Mouse (Mus musculus): Measurements from ENCODE around the gene Actn3. TPM values are rescaled to one million over a fixed set of nuclear protein-coding genes. Genes with fewer than 3 reads are reported as not detected.
"Not testable (repeated sequence)": the region's sequence is repeated elsewhere in the genome, so short reads cannot be mapped to it uniquely, and the experiment has no call there.

The Actn3 gene
- polyA plus RNA-seq, 1 experiment from 2014 or later = 6.0 TPM

DNA sequence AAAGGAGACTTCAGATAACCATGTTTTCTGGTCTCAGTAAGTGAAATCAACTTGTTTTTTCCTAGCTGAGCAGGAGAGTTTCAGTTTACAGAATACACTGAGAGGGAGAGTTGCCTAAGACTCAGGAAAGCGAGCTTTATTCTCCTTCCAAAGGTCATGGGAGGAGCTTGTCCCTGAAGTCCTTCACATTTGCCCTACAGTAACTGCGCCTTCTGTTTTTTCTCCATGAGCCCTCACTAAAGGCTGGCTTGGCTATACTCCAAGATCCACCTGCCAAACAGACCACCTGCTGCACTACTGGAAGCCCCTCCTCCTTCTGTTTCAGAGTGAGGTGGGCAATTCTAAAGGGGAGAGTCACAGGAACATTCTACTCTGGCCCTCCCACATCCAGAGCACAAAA lies 41.6 kb downstream of the Actn3 start:
- Histone ChIP-seq H3K36me3 (peaks cover 17% of the 10 kb centered on the region), H3K9me3 (no peaks in the 10 kb centered on the region), H3K9ac (no peak overlapping the region), H3K4me3 (no peak overlapping the region), H3K27ac (no peak overlapping the region), H3K27me3 (peaks cover 17% of the 10 kb centered on the region), H3K4me2 (replicated peaks) (no peak overlapping the region), H3K4me1 (peaks cover 18% of the 10 kb centered on the region)
- no peak for ATAC-seq (ENCODE audit: insufficient number of reproducible peaks, insufficient read depth, low FRiP score, low TSS enrichment)
- 80% methylated on average over 2 of the region's 2 CpGs for WGBS

DNA sequence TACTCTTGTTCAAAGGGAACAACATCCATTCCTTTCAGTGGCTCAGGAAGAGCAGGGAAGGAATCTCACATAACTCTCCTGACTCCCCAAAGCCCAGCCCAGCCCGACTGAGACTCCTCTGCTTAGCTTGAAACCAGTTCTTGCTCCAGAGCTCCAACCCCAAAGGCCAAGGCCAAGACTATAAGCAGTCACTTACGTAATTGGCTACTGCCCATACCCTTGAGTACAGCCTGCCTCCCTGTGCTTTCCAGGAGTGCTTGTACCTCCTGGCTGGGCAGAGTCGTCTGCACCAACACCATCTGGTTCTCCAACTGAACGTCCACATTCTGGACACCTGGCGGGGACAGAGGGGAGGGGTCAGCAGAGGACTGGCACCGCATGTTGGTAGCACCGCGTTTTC lies 43.7 kb downstream of the Actn3 start:
- ATAC-seq (ENCODE audit: insufficient number of reproducible peaks, insufficient read depth, low FRiP score, low TSS enrichment) = no peak
- no peak overlapping the region for H3K4me3 ChIP-seq
- no peak overlapping the region for H3K27ac ChIP-seq
- peaks cover 24% of the 10 kb centered on the region for H3K36me3 ChIP-seq
- H3K9ac ChIP-seq = no peak overlapping the region
- no peaks in the 10 kb centered on the region for H3K9me3 ChIP-seq
- H3K4me1 ChIP-seq = peaks cover 13% of the 10 kb centered on the region
- no peaks in the 10 kb centered on the region for H3K27me3 ChIP-seq
- H3K4me2 ChIP-seq (replicated peaks) = no peak overlapping the region
- WGBS = 83% methylated on average over 8 of the region's 8 CpGs

DNA sequence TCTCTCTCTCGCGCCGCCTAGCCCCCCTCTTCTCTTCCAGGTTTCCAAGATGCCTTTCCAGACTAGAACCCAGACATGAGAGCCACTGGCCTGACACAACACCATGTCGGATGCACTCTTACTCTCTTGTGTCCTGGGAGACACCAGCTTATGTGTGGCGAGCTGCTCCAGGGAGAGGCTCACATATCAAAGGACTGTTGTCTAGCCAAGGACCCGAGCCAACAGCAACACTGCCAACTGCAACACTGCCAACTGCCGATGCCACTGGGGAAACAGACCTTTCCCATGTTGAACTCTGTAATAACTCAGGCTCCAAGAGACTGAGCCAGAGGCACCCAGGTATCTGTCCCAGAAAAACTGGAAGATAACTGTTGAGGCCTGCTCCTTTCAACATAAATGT lies 48.6 kb downstream of the Actn3 start:
- Histone ChIP-seq H3K4me2 (replicated peaks) (no peak overlapping the region), H3K9me3 (no peaks in the 10 kb centered on the region; the same call in 1 of the 2 replicates), H3K4me3 (no peak overlapping the region), H3K36me3 (peaks cover 43% of the 10 kb centered on the region), H3K27me3 (no peaks in the 10 kb centered on the region), H3K4me1 (0 out of 2 replicates have a peak, but pooled peaks cover 4% of the 10 kb centered on the region), H3K27ac (no peak overlapping the region), H3K9ac (no peak overlapping the region)
- WGBS = 60% methylated on average over 7 of the region's 7 CpGs
- no peak for ATAC-seq (ENCODE audit: insufficient number of reproducible peaks, insufficient read depth, low FRiP score, low TSS enrichment)

DNA sequence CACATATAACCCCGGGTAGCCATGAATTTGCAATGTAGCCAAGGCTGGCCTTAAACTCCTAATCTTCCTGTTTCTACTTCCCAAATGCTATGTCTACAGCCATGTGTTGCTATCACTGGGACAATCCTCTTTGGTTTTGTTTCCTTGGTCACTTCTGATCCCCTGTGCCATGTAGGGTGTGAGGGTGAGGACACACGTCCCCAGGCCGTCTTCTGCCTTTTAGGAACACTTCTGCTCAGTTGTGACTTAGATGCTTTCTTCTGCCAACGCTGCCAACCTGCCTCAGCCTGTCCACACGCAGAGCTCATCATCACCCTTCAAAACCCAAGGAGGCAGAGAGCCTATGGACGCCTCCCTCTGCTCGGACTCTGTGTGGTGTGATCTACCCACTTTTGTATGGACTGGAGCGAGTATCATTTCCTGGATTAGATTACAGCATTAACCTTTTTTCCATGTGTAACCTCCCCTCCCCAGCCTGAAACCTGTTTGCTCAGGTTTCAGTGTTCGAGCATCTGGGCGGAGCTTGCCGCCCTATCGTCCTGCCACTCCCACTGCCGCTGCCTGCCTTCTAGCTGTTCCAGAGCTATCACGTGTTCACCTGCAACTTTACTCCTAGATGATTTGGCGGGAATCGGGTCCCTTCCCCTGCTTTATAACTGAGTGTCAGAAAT lies 49.1 kb downstream of the Actn3 start:
- Histone ChIP-seq H3K4me3 (no peak overlapping the region), H3K4me2 (replicated peaks) (no peak overlapping the region), H3K27me3 (no peaks in the 10 kb centered on the region), H3K9ac (no peak overlapping the region), H3K27ac (no peak overlapping the region), H3K36me3 (peaks cover 45% of the 10 kb centered on the region), H3K9me3 (no peaks in the 10 kb centered on the region; the same call in 1 of the 2 replicates), H3K4me1 (0 out of 2 replicates have a peak, but pooled peaks cover 4% of the 10 kb centered on the region)
- 45% methylated on average over 16 of the region's 16 CpGs for WGBS
- ATAC-seq (ENCODE audit: insufficient number of reproducible peaks, insufficient read depth, low FRiP score, low TSS enrichment) = no peak

DNA sequence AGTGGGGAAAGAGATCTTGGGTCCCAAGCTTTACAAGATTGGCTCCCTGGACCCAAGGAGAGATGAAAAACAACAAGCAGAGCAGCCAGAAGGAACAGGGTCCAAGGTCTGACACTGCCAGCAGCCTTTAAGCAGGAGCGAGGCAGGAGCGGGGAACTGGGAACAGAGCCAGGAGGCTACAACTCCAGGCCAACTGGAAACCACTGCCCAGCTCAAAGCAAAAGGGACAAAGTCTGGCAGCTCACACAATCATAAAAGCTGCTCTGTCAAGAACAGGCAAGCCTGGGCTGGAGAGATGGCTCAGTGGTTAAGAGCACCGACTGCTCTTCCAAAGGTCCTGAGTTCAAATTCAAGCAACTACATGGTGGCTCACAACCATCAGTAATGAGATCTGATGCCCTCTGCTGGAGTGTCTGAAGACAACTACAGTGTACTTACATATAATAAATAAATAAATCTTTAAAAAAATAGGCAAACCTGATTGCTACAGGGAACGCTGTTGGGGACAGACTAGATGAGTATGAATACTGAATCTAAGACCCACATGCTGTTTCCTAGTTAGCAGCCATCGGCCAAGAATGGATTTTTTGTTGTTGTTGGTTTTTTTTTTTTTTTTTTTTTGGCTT lies 56.9 kb downstream of the Actn3 start:
- Histone ChIP-seq H3K4me3 (no peak overlapping the region), H3K4me1 (no peaks in the 10 kb centered on the region), H3K9ac (no peak overlapping the region), H3K27me3 (no peaks in the 10 kb centered on the region), H3K36me3 (peaks cover 16% of the 10 kb centered on the region), H3K27ac (no peak overlapping the region), H3K9me3 (no peaks in the 10 kb centered on the region; the same call in 1 of the 2 replicates), H3K4me2 (replicated peaks) (no peak overlapping the region)
- ATAC-seq (ENCODE audit: insufficient number of reproducible peaks, insufficient read depth, low FRiP score, low TSS enrichment) = no peak
- WGBS = 85% methylated on average over 5 of the region's 5 CpGs

DNA sequence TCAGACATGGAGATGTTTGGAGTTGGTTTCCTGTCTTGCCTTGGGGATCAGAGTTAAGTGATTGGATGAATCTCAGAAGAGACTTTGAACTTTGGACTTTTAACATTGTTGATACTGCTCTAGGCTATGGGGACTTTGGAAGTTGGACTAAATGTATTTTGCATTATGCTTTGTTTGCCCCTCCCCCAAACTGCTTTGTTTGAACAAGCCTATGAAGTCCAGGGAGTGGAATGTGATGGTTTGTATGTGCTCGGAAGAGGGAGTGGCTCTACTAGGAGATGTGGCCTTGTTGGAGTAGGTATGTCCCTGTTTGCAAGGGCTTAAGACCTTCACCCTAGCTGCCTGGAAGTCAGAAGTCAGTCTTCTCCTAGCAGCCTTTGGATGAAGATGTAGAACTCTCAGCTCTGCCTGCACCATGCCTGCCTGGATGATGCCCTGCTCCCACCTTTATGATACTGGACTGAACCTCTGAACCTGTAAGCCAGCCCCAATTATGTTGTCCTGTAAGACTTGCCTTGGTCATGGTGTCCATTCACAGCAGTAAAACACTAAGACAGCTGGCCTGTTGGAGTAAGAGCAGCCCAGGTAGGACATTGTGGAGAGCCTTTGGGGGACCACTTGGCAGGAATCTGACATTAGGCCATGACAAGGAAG lies 60.4 kb downstream of the Actn3 start:
- no peak for ATAC-seq (ENCODE audit: insufficient number of reproducible peaks, insufficient read depth, low FRiP score, low TSS enrichment)
- H3K9me3 ChIP-seq = no peaks in the 10 kb centered on the region
- H3K9ac ChIP-seq = no peak overlapping the region
- H3K27me3 ChIP-seq = no peaks in the 10 kb centered on the region
- no peaks in the 10 kb centered on the region for H3K36me3 ChIP-seq
- no peak overlapping the region for H3K4me2 ChIP-seq (replicated peaks)
- H3K27ac ChIP-seq = no peak overlapping the region
- H3K4me3 ChIP-seq = no peak overlapping the region
- no peaks in the 10 kb centered on the region for H3K4me1 ChIP-seq
- 70% methylated on average over 1 of the region's 1 CpGs for WGBS

DNA sequence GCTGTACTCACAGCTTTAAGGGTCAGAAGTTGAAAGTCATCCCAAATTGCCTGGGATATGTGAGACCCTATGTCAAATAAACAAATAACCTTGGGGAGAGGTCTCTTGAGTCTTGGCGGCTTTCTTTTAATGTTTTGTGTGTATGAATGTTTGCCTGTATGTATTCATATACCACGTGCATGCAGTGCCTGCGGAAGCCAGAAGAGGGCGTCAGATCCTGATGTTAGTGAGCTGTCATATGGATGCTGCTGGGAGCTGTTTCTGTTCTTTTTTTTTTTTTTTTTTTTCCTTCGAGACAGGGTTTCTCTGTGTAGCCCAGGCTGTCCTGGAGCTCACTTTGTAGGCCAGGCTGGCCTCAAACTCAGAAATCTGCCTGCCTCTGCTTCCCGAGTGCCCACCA lies 64.7 kb downstream of the Actn3 start:
- WGBS = 76% methylated on average over 5 of the region's 6 CpGs
- no peaks in the 10 kb centered on the region for H3K9me3 ChIP-seq
- no peak overlapping the region for H3K4me2 ChIP-seq (replicated peaks)
- H3K27me3 ChIP-seq = no peaks in the 10 kb centered on the region
- H3K36me3 ChIP-seq = no peaks in the 10 kb centered on the region
- H3K4me3 ChIP-seq = no peak overlapping the region
- no peak overlapping the region for H3K27ac ChIP-seq
- H3K4me1 ChIP-seq = peaks cover 19% of the 10 kb centered on the region
- no peak for ATAC-seq (ENCODE audit: insufficient number of reproducible peaks, insufficient read depth, low FRiP score, low TSS enrichment)
- no peak overlapping the region for H3K9ac ChIP-seq

DNA sequence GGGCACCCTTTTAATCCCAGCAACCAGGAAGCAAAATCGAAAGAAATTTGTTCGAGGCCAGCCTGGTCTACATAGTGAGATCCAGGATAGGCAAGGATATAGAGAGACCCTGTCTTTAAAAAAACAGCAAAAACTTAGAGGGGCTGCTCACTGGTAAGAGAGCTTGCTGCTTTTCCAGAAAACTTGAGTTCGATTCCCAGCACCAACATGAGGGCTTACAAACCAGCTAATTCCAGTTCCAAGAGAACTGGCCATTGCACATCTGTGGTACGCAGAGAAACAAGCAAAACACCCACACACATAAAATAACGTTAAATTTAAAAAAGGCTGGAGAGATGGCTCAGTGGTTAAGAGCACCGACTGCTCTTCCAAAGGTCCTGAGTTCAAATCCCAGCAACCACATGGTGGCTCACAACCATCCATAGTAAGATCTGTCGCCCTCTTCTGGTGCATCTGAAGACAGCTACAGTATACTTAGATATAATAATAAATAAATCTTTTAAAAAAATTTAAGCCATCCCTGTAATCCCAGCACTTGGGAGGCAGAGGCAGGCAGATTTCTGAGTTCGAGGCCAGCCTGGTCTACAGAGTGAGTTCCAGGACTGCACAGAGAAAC lies 65.3 kb downstream of the Actn3 start:
- peak overlapping the region; percentile 89 for H3K4me2 ChIP-seq (replicated peaks)
- WGBS = 76% methylated on average over 8 of the region's 8 CpGs
- H3K27me3 ChIP-seq; H3K9me3 ChIP-seq; H3K36me3 ChIP-seq; ATAC-seq (ENCODE audit: insufficient number of reproducible peaks, insufficient read depth, low FRiP score, low TSS enrichment): not testable (repeated sequence)
- peaks cover 25% of the 10 kb centered on the region for H3K4me1 ChIP-seq
- peak overlapping the region; percentile 75 for H3K9ac ChIP-seq
- peak overlapping the region; percentile 92 for H3K4me3 ChIP-seq
- peak overlapping the region; percentile 94 for H3K27ac ChIP-seq

DNA sequence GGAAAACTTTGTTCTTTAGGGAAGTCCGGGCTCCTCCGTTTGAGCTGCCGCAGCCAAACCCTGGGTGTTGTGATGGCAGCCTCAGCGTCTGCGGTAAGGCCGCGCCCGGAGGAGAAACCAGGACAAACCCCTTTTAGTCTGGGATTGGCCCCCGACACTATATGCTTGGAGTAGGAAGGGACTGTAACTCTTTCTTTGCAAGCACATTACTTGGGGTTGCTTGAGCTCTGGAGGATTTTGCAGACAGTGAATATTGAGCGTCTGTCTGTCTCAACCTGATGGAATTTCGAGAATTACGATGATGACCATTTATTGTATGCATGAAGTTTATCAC lies 65.8 kb downstream of the Actn3 start:
- Histone ChIP-seq H3K27me3 (no peaks in the 10 kb centered on the region), H3K4me3 (peak overlapping the region; percentile 92), H3K9me3 (no peaks in the 10 kb centered on the region), H3K27ac (peak overlapping the region; percentile 94), H3K4me1 (peaks cover 25% of the 10 kb centered on the region), H3K4me2 (replicated peaks) (peak overlapping the region; percentile 89), H3K9ac (peak overlapping the region; percentile 75), H3K36me3 (no peaks in the 10 kb centered on the region)
- ATAC-seq (ENCODE audit: insufficient number of reproducible peaks, insufficient read depth, low FRiP score, low TSS enrichment) = peak; percentile 47; the same call in 1 of the 2 replicates
- 5% methylated on average over 12 of the region's 12 CpGs for WGBS

Other genes starting within 250 kb of the Actn3 start
- 4.7 and 7.7 TPM in 2 replicates for gene Gm960, start 179.2 kb downstream of the Actn3 start, polyA plus RNA-seq (2016; fragmentation: Nextera tagmentation; extraction: Ambion mirVana)
- 5.2 and 6.1 TPM in 2 replicates for gene Sptbn2, start 166.7 kb downstream of the Actn3 start, polyA plus RNA-seq (2016; fragmentation: Nextera tagmentation; extraction: Ambion mirVana)
- 112 and 118 TPM in 2 replicates for gene Rbm4b, start 121.4 kb downstream of the Actn3 start, polyA plus RNA-seq (2016; fragmentation: Nextera tagmentation; extraction: Ambion mirVana)
- gene Rbm4, start 84.0 kb downstream of the Actn3 start, polyA plus RNA-seq (2016; fragmentation: Nextera tagmentation; extraction: Ambion mirVana) = 86.8 and 89.3 TPM in 2 replicates
- 34.2 and 45.1 TPM in 2 replicates for gene Gm21992, start 66.3 kb downstream of the Actn3 start, polyA plus RNA-seq (2016; fragmentation: Nextera tagmentation; extraction: Ambion mirVana)
- gene Rbm14, start 66.3 kb downstream of the Actn3 start, polyA plus RNA-seq (2016; fragmentation: Nextera tagmentation; extraction: Ambion mirVana) = 104 and 110 TPM in 2 replicates
- gene Ccs, start 38.6 kb downstream of the Actn3 start, polyA plus RNA-seq (2016; fragmentation: Nextera tagmentation; extraction: Ambion mirVana) = 53.8 and 57.3 TPM in 2 replicates
- gene Ccdc87, start 38.5 kb downstream of the Actn3 start, polyA plus RNA-seq (2016; fragmentation: Nextera tagmentation; extraction: Ambion mirVana) = 0.18 and 0.24 TPM in 2 replicates
- 37.6 and 45.1 TPM in 2 replicates for gene Ctsf, start 22.8 kb downstream of the Actn3 start, polyA plus RNA-seq (2016; fragmentation: Nextera tagmentation; extraction: Ambion mirVana)
- gene Zdhhc24, start 759 bp upstream of the Actn3 start, polyA plus RNA-seq (2016; fragmentation: Nextera tagmentation; extraction: Ambion mirVana) = 12.0 and 12.1 TPM in 2 replicates
- 5.6 and 5.7 TPM in 2 replicates for gene Bbs1, start 28.7 kb upstream of the Actn3 start, polyA plus RNA-seq (2016; fragmentation: Nextera tagmentation; extraction: Ambion mirVana)
- gene Dpp3, start 50.4 kb upstream of the Actn3 start, polyA plus RNA-seq (2016; fragmentation: Nextera tagmentation; extraction: Ambion mirVana) = 144 and 147 TPM in 2 replicates
- 3.2 and 3.7 TPM in 2 replicates for gene Peli3, start 65.2 kb upstream of the Actn3 start, polyA plus RNA-seq (2016; fragmentation: Nextera tagmentation; extraction: Ambion mirVana)
- gene Mrpl11, start 84.2 kb upstream of the Actn3 start, polyA plus RNA-seq (2016; fragmentation: Nextera tagmentation; extraction: Ambion mirVana) = 141 and 142 TPM in 2 replicates
- gene Npas4, start 112.4 kb upstream of the Actn3 start, polyA plus RNA-seq (2016; fragmentation: Nextera tagmentation; extraction: Ambion mirVana) = 0.08 TPM in 1 of 2 replicates, not detected in the other
- gene Slc29a2, start 146.0 kb upstream of the Actn3 start, polyA plus RNA-seq (2016; fragmentation: Nextera tagmentation; extraction: Ambion mirVana) = 4.7 and 5.1 TPM in 2 replicates
- 46.4 and 48.1 TPM in 2 replicates for gene B4gat1, start 160.9 kb upstream of the Actn3 start, polyA plus RNA-seq (2016; fragmentation: Nextera tagmentation; extraction: Ambion mirVana)
- 3.5 and 4.7 TPM in 2 replicates for gene AC124502.3, start 161.0 kb upstream of the Actn3 start, polyA plus RNA-seq (2016; fragmentation: Nextera tagmentation; extraction: Ambion mirVana)
- 38.4 and 45.4 TPM in 2 replicates for gene Brms1, start 163.4 kb upstream of the Actn3 start, polyA plus RNA-seq (2016; fragmentation: Nextera tagmentation; extraction: Ambion mirVana)
- gene Rin1, start 172.6 kb upstream of the Actn3 start, polyA plus RNA-seq (2016; fragmentation: Nextera tagmentation; extraction: Ambion mirVana) = 1.8 and 2.4 TPM in 2 replicates
- gene Cd248, start 190.2 kb upstream of the Actn3 start, polyA plus RNA-seq (2016; fragmentation: Nextera tagmentation; extraction: Ambion mirVana) = 54.4 and 64.3 TPM in 2 replicates
- 2.9 and 3.7 TPM in 2 replicates for gene Tmem151a, start 207.6 kb upstream of the Actn3 start, polyA plus RNA-seq (2016; fragmentation: Nextera tagmentation; extraction: Ambion mirVana)
- gene Yif1a, start 210.6 kb upstream of the Actn3 start, polyA plus RNA-seq (2016; fragmentation: Nextera tagmentation; extraction: Ambion mirVana) = 67.3 and 73.4 TPM in 2 replicates
- 69.7 and 74.9 TPM in 2 replicates for gene Cnih2, start 220.6 kb upstream of the Actn3 start, polyA plus RNA-seq (2016; fragmentation: Nextera tagmentation; extraction: Ambion mirVana)
- 247 and 248 TPM in 2 replicates for gene Rab1b, start 229.2 kb upstream of the Actn3 start, polyA plus RNA-seq (2016; fragmentation: Nextera tagmentation; extraction: Ambion mirVana)
- 30.6 and 35.3 TPM in 2 replicates for gene Klc2, start 240.7 kb upstream of the Actn3 start, polyA plus RNA-seq (2016; fragmentation: Nextera tagmentation; extraction: Ambion mirVana)